Comparison of ENCODE assay signal across 10 mouse cellular contexts in the genomic region with DNA sequence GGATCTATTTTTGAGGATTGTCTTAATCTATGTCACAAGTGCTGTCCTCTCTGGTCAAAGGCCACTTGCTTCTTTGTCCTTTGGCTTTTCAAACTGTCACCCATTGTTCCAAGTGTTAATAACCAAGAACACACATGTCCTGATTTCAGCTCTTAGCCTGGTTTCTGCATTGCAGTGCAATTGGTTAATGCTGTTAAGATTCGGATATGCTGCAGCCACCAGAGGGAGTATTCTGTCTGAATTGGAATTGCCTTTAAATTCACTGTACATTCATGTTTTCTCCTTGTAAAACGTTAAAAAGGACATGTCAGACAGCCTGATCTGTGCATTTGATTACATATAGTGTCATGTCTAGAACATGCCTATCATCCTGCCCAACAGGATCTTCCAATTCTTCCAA. TPM values are rescaled to one million over a fixed set of nuclear protein-coding genes. Genes with fewer than 3 reads are reported as not detected.
DNase-seq lines count a peak whose midpoint lies in the region; TF ChIP-seq lines count a peak whose summit lies in the region.
"Had no signal": no experiment of that assay in that cellular context is flagged by ENCODE, and none has a peak within 500 bp of the region (broad histone marks: within the 10 kb centered on the region; RNA-seq: fewer than 3 reads in every experiment).

No protein-coding gene starts in this region.

- H3K4me1 ChIP-seq in heart, adult 2 months (ENCODE audit: control insufficient read depth, insufficient read depth, low read length), result no peaks in the 10 kb centered on the region
- H3K4me1 ChIP-seq: heart, embryonic 13.5 days; lung, embryonic 15.5 days had no signal

- no peak for TF ChIP-seq EP300 in heart, adult 2 months (IDR thresholded peaks at IDR 0.05; ENCODE audit: insufficient read depth, low read depth, low read length)

- H3K79me2 ChIP-seq in heart, adult 2 months (replicated peaks; ENCODE audit: control insufficient read depth, insufficient read depth, low read length), result no peaks in the 10 kb centered on the region

- no peaks in the 10 kb centered on the region for H3K36me3 ChIP-seq in heart, adult 2 months (ENCODE audit: control insufficient read depth, insufficient read depth, low read length)
- H3K36me3 ChIP-seq: heart, embryonic 13.5 days; lung, embryonic 15.5 days had no signal

- no peaks in the 10 kb centered on the region for H3K27me3 ChIP-seq in heart, adult 2 months (ENCODE audit: control insufficient read depth, insufficient read depth, low read length)
- H3K27me3 ChIP-seq: heart, embryonic 13.5 days; lung, embryonic 15.5 days had no signal

- no peak for DNase-seq in heart, adult 2 months
- DNase-seq in heart, adult 9 months (ENCODE audit: low spot score in 2 of 2), result no peak
- peak; percentile 19 for DNase-seq in urinary bladder, postnatal 14 days (ENCODE audit: low spot score)
- DNase-seq in urinary bladder, postnatal 4 days (ENCODE audit: low spot score in 2 of 2), result no peak
- peak; percentile 35 for DNase-seq in layer of hippocampus, adult 11-12 months (ENCODE audit: low spot score)
- DNase-seq in retina, postnatal 1 day, result peak; percentile 46
- no peak for DNase-seq in urinary bladder, postnatal 36 days (ENCODE audit: low spot score in 2 of 2)
- DNase-seq in natural killer cell, adult 2 months (ENCODE audit: low spot score in 2 of 2), result no peak

- peak; percentile 55 for TF ChIP-seq CTCF in heart, adult 2 months (IDR thresholded peaks at IDR 0.05)

- no peak overlapping the region for H3K4me3 ChIP-seq in heart, adult 2 months
- H3K4me3 ChIP-seq: heart, embryonic 13.5 days; lung, embryonic 15.5 days had no signal

- H3K9ac ChIP-seq in heart, adult 2 months (ENCODE audit: low read depth, low read length), result no peak overlapping the region
- H3K9ac ChIP-seq: heart, embryonic 13.5 days; lung, embryonic 15.5 days had no signal

- WGBS in heart, adult 2 months, result 18% methylated on average over 2 of the region's 2 CpGs

- intact Hi-C loops in heart, adult 2 months (cut with DNase I), result no loop called here

- TF ChIP-seq POLR2A in heart, adult 2 months (IDR thresholded peaks at IDR 0.05; ENCODE audit: insufficient read depth, low read depth, low read length), result no peak

- H3K27ac ChIP-seq in heart, adult 2 months, result no peak overlapping the region
- H3K27ac ChIP-seq: heart, embryonic 13.5 days; lung, embryonic 15.5 days had no signal

RNA-seq across cellular contexts. Expression of gene AW209491, which starts 40.4 kb away (rescaled TPM):
- 10 to 100 TPM; 11.5 to 12.3 TPM for total RNA-seq in heart, adult 2 months (2021)
- polyA plus RNA-seq in heart, adult 2 months (2012; rRNA removed), result 3.6 and 9.1 TPM in 2 replicates

RNA-seq across cellular contexts. Expression of gene Psma2, which starts 57.3 kb away (rescaled TPM):
- total RNA-seq in heart, adult 2 months (2021), result 10 to 100 TPM; 54.4 to 58.8 TPM
- polyA plus RNA-seq in heart, adult 2 months (2012; rRNA removed), result 33.5 and 60.0 TPM in 2 replicates

RNA-seq across cellular contexts. Expression of gene Mrpl32, which starts 57.4 kb away (rescaled TPM):
- 10 to 100 TPM; 40.1 to 42.3 TPM for total RNA-seq in heart, adult 2 months (2021)
- polyA plus RNA-seq in heart, adult 2 months (2012; rRNA removed), result 10.4 and 17.9 TPM in 2 replicates

Comparison
In these comparisons a context has a peak if more than half of its experiments do, and no peak if none do; other contexts are left out.
1. DNase-seq: peak in urinary bladder, postnatal 14 days (single experiment), layer of hippocampus, adult 11-12 months (single experiment) and retina, postnatal 1 day (single experiment); none in heart, adult 2 months (0 of 2), heart, adult 9 months (0 of 2), urinary bladder, postnatal 4 days (0 of 2), urinary bladder, postnatal 36 days (0 of 2) and natural killer cell, adult 2 months (0 of 2).